Mouse (Mus musculus) kidney, adult 10 weeks (tissue): ENCODE results near the gene Gnptab. TPM values are rescaled to one million over a fixed set of nuclear protein-coding genes. Genes with fewer than 3 reads are reported as not detected.

Source experiments
- polyA plus RNA-seq: library from polyadenylated mRNA; stranded (reverse); fragments of 350-450 nt; fragmentation: Illumina TruSeq; extraction: RNeasy Lipid Tissue Mini Kit (QIAGEN cat#74804); gene quantifications from one replicate; pipeline ENCODE4 v1.2.3, GENCODE M21; 2014; ENCODE audit warnings: low read depth, low replicate concordance

Gene Gnptab
- 35.4 TPM for polyA plus RNA-seq

DNA sequence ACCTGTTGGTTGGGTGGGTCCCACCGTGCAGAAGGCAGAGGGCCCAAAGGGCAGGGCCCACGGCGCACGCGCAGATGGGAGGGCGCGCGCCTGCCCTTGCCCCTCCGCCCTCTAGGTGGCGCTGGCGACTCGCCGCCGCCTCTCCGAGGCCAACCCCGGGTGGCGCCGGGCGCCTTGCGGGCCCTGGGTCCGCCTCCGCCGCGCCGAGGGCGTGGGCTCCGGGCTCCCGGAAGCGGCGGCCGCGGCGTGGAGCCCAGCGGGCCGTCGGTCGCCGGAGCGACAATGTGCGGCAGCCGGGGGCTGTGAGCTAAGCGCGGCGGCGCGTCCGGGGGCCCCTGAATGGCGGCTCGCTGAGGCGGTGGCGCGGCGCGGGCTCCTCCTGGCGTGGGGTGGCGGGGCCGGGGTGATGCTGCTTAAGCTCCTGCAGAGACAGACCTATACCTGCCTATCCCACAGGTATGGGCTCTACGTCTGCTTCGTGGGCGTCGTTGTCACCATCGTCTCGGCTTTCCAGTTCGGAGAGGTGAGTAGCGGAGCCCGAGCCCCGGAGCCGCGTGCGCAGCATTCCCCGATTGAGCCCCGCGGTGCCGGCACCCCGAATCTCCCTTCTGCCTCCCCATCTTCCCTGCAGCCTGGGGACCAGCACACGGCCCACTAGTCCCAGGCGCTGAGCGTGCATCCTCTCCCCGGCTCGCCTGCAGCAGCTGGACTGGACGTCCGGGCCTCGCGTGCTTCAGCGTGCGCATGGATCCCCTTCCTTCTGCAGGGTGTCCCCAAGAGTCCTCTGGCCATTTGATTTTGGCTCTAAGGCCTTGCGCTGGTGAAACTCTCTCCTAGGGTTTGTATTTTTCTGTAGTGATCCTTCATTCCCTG is at the start of gene Gnptab, which contains the start of gene Dram1:
Gnptab (plus strand) TSS at position 120 of the 873 bp plus-strand sequence.
Dram1 (minus strand) TSS at position 68 of the 873 bp plus-strand sequence.

DNA sequence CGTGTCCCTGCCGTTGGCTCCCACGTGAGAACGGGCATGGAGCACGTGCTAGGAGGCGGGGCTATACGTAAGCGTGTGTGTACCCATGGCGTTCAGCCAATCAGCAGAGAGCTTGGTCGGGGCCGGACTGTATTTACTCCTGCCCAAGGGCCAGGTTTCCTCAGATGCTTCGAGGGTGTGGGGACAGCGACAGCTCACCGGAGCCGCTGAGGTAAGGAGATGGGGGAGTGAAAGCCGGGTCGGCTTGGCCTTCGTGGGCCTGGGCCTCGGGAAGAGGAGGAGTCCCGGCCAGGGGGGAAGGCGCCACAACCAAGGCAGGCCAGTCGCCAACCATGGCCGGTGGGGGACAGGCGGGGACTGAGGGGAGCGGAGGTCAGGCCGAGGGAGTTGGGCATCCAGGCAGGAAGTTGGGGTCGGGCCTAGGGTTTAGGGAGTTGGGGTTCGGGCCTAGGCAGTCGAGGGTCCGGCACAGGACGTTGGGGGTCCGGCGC is 80.6 kb downstream of the Gnptab start, which contains the start of gene Sycp3:
Sycp3 (plus strand) TSS at position 68 of the 491 bp plus-strand sequence.

Other genes starting within 250 kb of the Gnptab start
- gene Parpbp, start 232.2 kb upstream of the Gnptab start, polyA plus RNA-seq, result 0.69 TPM
- gene Nup37, start 232.1 kb upstream of the Gnptab start, polyA plus RNA-seq, result 16.5 TPM
- 59.9 TPM for gene Washc3, start 178.0 kb upstream of the Gnptab start, polyA plus RNA-seq
- 10.7 TPM for gene Dram1, start 52 bp upstream of the Gnptab start, polyA plus RNA-seq
- gene Sycp3, start 80.4 kb downstream of the Gnptab start, polyA plus RNA-seq, result 0.69 TPM
- gene Chpt1, start 124.9 kb downstream of the Gnptab start, polyA plus RNA-seq, result 4,250 TPM
- gene Mybpc1, start 226.0 kb downstream of the Gnptab start, polyA plus RNA-seq, result 0.44 TPM